Mouse (Mus musculus) CD4-positive, CD25-positive, alpha-beta regulatory T cell (primary cell): ENCODE measurements around the gene Cdh19. TPM values are rescaled to one million over a fixed set of nuclear protein-coding genes. Genes with fewer than 3 reads are reported as not detected.

Experiments
- polyA plus RNA-seq: library from polyadenylated mRNA; unstranded; fragments of 100-300 nt; shearing (Covaris generic); gene quantifications from one replicate; pipeline ENCODE4 v1.2.1, GENCODE M21; 2017

Cdh19 gene
- polyA plus RNA-seq: not detected

GRCm38 (mm10) chr1:110977484-110977883 lies at the start of gene Cdh19:
Gene Cdh19, minus strand, starts transcription at chr1:110977584.

